Comparison of ENCODE assay signal across 17 mouse cellular contexts in the genomic region with DNA sequence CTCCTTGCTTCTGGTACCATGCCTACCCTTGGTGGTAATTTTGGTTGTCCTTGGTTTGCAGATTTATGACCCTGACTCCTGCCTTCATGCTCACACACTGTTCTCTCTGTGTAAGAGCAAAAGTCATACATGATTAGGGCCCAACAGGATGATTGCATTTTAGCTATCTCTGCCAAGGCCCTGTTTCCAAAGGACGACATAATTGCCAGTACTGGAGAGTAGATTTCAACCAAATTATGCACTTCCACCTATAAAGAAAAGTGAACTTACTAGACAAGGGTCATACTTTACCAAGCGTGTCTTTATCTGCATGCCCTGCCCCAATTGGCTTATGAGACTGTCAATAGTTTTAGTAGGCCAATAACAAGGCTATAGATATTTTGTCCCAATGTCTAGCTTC.
"Had no signal": no experiment of that assay in that cellular context is flagged by ENCODE, and none has a peak within 500 bp of the region (broad histone marks: within the 10 kb centered on the region; RNA-seq: fewer than 3 reads in every experiment).

No protein-coding gene starts in this region.

- H3K9me3 ChIP-seq: midbrain, embryonic 10.5 days; midbrain, embryonic 12.5 days; neural tube, embryonic 13.5 days; neural tube, embryonic 15.5 days; stomach, embryonic 15.5 days had no signal

- ATAC-seq: midbrain, embryonic 16.5 days had no signal

- H3K9ac ChIP-seq: lung, embryonic 14.5 days; midbrain, embryonic 12.5 days; neural tube, embryonic 13.5 days; neural tube, embryonic 15.5 days; stomach, embryonic 15.5 days had no signal

- H3K36me3 ChIP-seq: midbrain, embryonic 10.5 days; midbrain, embryonic 12.5 days; neural tube, embryonic 13.5 days; neural tube, embryonic 15.5 days; stomach, embryonic 15.5 days had no signal

- H3K4me3 ChIP-seq: midbrain, embryonic 10.5 days; midbrain, embryonic 12.5 days; myocyte; neural tube, embryonic 13.5 days; neural tube, embryonic 15.5 days; stomach, embryonic 15.5 days had no signal

- H3K27me3 ChIP-seq: midbrain, embryonic 12.5 days; neural tube, embryonic 13.5 days; neural tube, embryonic 15.5 days; stomach, embryonic 15.5 days had no signal

- H3K4me1 ChIP-seq: midbrain, embryonic 10.5 days; midbrain, embryonic 12.5 days; neural tube, embryonic 13.5 days; stomach, embryonic 15.5 days had no signal

- DNase-seq: lung, adult 18-20 months; lung, embryonic 14.5 days; lung, postnatal 10 days; lung, postnatal 4 days; midbrain, embryonic 14.5 days; right cerebral cortex, postnatal 14 days; thymus, adult 2 months; thymus, postnatal 25 days; thymus, postnatal 4 days had no signal

- H3K27ac ChIP-seq: midbrain, embryonic 10.5 days; midbrain, embryonic 12.5 days; neural tube, embryonic 13.5 days; neural tube, embryonic 15.5 days; stomach, embryonic 15.5 days; stomach, postnatal 0 days had no signal

- H3K4me2 ChIP-seq: lung, embryonic 14.5 days; midbrain, embryonic 12.5 days; neural tube, embryonic 13.5 days; neural tube, embryonic 15.5 days; stomach, embryonic 15.5 days had no signal
